Mouse (Mus musculus) bone marrow, adult 2 months (tissue): ENCODE data around the gene Slc6a1. TPM values are rescaled to one million over a fixed set of nuclear protein-coding genes. Genes with fewer than 3 reads are reported as not detected.

Experiments used
- H3K27ac ChIP-seq: fragments of 200-500 bp; 2 replicates; pipeline ENCODE4 v1.5.1; 2012; ENCODE audit warnings: low read depth, mild to moderate bottlenecking, control low read depth, inconsistent platforms, low read length; ENCODE audit not compliant: control insufficient read depth, poor library complexity, insufficient read depth
- H3K4me1 ChIP-seq: fragments of 200-500 bp; 2 replicates; pipeline ENCODE4 v1.6.1; 2011; ENCODE audit warnings: low read length; ENCODE audit not compliant: control insufficient read depth, insufficient read depth
- H3K4me3 ChIP-seq: fragments of 200-500 bp; replicated peaks from 2 replicates; pipeline ENCODE3; 2011; ENCODE audit warnings: mild to moderate bottlenecking, low read depth, low read length, control low read depth; ENCODE audit not compliant: control insufficient read depth
- CTCF ChIP-seq: fragments of 200-500 bp; IDR thresholded peaks from 2 replicates; pipeline ENCODE4 v1.5.1; 2011; ENCODE audit warnings: low read length, control low read depth; ENCODE audit not compliant: control insufficient read depth, insufficient read depth
- POLR2A ChIP-seq: fragments of 200-500 bp; IDR thresholded peaks from 2 replicates; pipeline ENCODE4 v1.6.1; 2011; ENCODE audit warnings: low read depth, mild to moderate bottlenecking, control low read depth, low read length, borderline replicate concordance; ENCODE audit not compliant: control insufficient read depth
- WGBS: fragments of 180-500 bp; shearing (Covaris S2); methylation state at CpG from one replicate; pipeline ENCODE4 v1.1.7; 2018; 5-methylcytosine and 5-hydroxymethylcytosine counted together
- polyA plus RNA-seq: library from polyadenylated mRNA; stranded (reverse); fragments of >200 nt; gene quantifications from 2 replicates; pipeline ENCODE4 v1.2.4, GENCODE M21; 2011; ENCODE audit warnings: low replicate concordance; ENCODE audit not compliant: missing spikeins, insufficient read depth, insufficient read length

Slc6a1 gene
- polyA plus RNA-seq, 1 experiment = 3.9 TPM

DNA sequence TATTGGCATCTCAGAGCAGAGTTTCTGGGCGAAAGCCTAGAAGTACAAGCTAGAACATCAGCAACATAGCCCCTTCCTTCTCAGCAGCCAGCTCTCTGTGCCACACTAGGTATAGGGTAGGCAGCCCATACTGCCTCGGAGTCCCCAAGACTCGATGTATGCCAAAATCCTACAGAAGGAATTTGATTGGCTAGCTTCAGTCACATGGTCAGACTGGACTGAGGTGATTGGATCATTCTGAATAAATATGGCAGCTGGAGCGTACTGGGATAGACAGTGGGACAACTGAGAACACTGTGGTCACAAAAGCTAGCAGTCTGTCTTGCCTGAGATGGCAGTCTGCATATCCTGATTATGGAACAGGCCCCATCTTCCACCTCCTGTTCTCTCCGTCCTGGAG, 17.3 kb downstream of the Slc6a1 start:
- 72% methylated on average over 5 of the region's 5 CpGs for whole genome bisulfite sequencing
- Histone ChIP-seq H3K27ac (no peak overlapping the region), H3K4me1 (no peaks in the 10 kb centered on the region), H3K4me3 (no peak overlapping the region)
- TF ChIP-seq POLR2A = no peak
- no peak for TF ChIP-seq CTCF

DNA sequence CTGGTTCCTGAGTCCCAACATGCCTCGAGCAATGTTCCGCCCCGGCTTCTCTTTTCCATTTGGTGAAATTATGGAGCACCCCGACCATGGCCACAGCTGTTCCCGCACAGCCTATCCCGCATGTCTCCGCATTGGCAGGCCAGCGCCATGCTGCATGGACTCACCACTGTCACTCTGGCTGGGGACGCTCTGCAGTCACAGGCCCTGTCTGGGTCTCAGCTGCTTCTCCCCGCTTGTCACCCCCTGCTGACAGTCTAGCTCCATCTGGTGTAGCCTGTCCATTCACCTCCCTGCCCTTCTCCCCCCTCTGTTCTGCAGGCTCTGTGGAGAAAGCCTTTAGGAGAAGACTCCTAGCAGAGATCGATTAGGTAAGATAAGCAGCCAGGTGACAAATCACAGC, 18.3 kb downstream of the Slc6a1 start:
- WGBS = 82% methylated on average over 11 of the region's 11 CpGs
- no peak overlapping the region for H3K4me3 ChIP-seq
- TF ChIP-seq CTCF = no peak
- no peak for TF ChIP-seq POLR2A
- no peaks in the 10 kb centered on the region for H3K4me1 ChIP-seq
- H3K27ac ChIP-seq = no peak overlapping the region

DNA sequence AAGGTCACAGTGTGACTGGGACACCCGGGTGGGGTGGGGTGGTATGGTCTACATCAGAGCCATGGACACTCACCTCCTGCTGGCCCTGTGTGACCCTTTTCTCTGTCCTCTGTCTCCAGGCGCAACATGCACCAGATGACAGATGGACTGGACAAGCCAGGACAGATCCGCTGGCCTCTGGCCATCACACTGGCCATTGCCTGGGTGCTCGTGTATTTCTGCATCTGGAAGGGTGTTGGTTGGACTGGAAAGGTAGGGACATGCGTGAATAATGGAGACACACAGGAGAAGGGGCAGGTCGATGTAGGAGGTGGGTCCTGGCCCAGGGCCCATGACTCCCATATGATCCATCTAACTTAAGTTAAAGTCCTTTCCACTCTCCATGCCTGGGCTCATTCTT, 22.2 kb downstream of the Slc6a1 start:
- Histone ChIP-seq H3K4me1 (no peaks in the 10 kb centered on the region), H3K4me3 (no peak overlapping the region), H3K27ac (no peak overlapping the region)
- TF ChIP-seq POLR2A (no peak), CTCF (no peak)
- WGBS = 65% methylated on average over 6 of the region's 6 CpGs

DNA sequence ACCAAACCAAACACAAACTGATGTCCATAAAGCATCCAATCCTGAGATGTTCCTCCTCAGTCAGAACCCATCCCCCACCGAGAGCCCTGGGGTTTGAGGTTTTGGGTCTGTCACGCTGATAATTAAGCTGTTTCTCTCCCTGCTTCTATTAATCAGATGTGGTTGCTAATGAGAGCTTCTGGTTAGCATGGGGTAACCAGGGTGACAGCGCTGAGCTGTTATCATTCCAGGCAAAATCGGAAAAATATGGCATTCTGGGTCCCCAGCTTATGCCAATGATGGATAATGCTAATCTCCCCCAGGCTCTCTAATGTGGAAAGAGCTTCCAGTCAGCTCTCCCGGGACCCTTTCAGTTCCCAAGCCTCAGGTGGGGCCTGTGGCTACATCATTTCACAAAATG, 38.1 kb downstream of the Slc6a1 start:
- no peaks in the 10 kb centered on the region for H3K4me1 ChIP-seq
- TF ChIP-seq CTCF (no peak), POLR2A (no peak)
- H3K4me3 ChIP-seq = no peak overlapping the region
- WGBS = 65% methylated on average over 5 of the region's 5 CpGs
- no peak overlapping the region for H3K27ac ChIP-seq

DNA sequence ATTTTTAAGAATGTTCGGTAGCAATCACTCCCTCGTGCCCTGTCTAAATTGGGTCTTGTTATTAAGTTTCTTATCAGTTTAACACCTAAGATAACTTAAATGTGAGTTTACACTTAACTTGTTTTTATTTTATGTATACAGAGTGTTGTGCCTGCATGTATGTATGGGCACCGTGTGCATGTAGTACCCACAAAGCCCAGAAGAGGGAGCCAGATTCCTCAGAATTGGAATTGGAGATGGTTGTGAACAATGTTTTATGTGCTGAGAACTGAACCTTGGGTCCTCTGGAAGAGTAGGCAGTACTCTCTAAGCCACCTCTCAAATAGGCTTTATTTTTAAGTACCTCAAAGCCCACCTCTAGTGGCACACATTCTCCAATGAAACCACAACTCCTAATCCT, 38.7 kb downstream of the Slc6a1 start:
- H3K27ac ChIP-seq = no peak overlapping the region
- 88% methylated on average over 3 of the region's 3 CpGs for WGBS
- no peak for TF ChIP-seq POLR2A
- TF ChIP-seq CTCF = no peak
- H3K4me3 ChIP-seq = no peak overlapping the region
- H3K4me1 ChIP-seq = no peaks in the 10 kb centered on the region

DNA sequence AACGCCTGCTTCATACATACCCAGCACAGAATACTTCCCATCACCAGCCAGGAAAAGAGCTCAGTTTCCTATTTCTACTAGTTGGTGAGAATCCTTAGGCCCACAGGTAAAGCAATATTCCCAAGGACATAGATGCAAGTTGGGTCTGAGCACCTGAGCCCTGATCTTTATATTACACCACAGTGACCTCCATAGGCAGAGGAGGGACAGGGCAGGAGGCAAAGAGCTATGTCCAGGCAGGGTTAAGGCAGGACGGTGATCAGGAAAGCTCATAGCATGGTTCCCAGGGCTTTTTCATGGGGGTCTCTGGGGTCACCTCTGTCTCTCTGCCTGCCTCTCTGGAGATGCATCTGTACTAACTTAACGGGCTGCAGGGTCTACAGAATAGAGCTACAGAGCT, 40.5 kb downstream of the Slc6a1 start:
- TF ChIP-seq CTCF (no peak), POLR2A (no peak)
- WGBS = 79% methylated on average over 3 of the region's 3 CpGs
- no peak overlapping the region for H3K27ac ChIP-seq

DNA sequence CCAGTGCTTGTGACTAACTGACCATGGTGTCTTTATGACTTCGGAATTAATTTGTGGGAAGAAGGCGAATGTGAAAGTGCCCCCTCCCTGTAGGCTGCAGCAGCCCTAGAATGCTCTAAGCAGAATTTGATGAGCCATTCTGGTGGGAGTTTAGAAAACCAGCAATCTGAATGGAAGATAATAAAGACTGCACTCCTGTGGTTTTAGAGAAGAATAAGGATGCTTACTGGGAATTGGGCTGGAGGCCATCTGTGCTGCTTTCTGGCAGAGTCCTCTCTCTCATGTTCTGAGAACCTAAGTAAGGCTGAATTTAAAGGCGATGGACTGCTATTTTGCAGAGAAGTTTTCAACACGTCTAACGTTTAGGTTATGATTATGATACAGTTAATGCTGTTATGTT, 42.4 kb downstream of the Slc6a1 start:
- Histone ChIP-seq H3K27ac (no peak overlapping the region), H3K4me1 (no peaks in the 10 kb centered on the region), H3K4me3 (no peak overlapping the region)
- WGBS = 87% methylated on average over 5 of the region's 5 CpGs
- TF ChIP-seq POLR2A (no peak), CTCF (no peak)

More for the DNA sequence above, 40.5 kb downstream of the Slc6a1 start:
- no peaks in the 10 kb centered on the region for H3K4me1 ChIP-seq
- no peak overlapping the region for H3K4me3 ChIP-seq

DNA sequence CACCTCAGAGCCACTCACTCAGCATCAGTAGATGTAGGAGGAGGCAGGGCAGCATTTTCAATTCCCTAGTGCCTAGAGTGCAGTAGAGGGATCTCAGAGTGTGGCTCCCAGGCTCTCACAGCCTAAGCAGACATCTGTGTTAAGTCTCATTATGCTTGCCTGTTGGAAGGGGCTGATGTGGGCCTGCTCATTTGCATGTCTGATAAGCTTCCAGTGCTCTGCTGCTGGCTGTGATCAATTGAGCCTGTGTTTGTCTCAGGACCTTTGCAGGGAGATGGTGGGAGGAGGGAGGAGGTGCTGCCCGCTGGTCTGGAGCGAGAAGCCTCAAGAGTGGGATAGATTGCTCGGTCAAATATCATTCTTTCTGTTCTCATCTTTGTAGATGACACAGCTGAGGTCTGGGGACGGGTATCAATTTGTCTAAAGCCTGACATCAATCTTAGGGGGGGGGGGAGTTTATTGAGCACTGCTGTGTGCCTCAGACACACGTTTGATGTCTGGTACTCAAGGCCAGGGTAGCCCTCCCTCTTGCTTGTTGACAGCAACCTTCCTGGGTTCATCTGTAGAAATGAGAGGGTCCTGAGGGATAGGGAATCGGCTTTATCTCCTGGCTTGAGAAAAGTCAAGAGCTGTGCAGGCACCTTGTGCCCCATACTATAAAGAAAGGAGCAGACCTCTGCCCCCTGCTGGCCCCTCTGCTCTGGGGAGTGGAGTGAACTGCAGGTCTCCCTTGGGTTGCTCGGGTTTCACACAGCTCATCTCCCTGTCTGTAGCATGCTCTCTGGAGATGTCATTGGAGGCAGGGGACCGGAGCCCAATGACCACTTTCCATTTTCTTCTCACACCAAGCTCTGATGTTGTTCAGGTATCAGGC, 47.4 kb downstream of the Slc6a1 start:
- TF ChIP-seq CTCF (no peak), POLR2A (no peak)
- WGBS = 44% methylated on average over 8 of the region's 8 CpGs

DNA sequence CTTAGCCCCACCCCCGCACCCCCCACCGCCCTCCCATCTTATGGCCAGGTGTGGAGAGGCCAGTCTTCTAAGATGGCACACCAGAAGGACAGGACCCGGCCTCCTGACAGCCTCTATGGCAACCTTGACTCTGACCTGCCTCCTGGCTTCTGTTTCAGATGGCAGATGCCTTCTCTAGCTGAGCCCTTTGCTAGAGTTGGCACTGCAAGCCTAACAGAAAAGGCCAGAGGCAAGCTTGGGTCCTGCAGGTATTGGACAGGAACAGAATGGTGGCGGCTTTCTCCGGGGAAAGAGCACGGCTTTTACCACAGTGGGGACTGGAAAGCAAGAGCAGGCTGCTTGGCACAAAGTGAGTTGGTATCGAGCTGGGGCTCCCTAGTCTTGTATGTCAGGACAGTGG, 49.5 kb downstream of the Slc6a1 start:
- Histone ChIP-seq H3K27ac (no peak overlapping the region), H3K4me1 (no peaks in the 10 kb centered on the region), H3K4me3 (no peak overlapping the region)
- TF ChIP-seq CTCF (no peak), POLR2A (no peak)
- WGBS = 83% methylated on average over 7 of the region's 7 CpGs

More for the DNA sequence above, 47.4 kb downstream of the Slc6a1 start:
- Histone ChIP-seq H3K4me3 (no peak overlapping the region), H3K27ac (no peak overlapping the region), H3K4me1 (no peaks in the 10 kb centered on the region)
